Comparison of ENCODE assay signal across 8 mouse cellular contexts in genomic region chr10:94992127-94992526, GRCm38 (mm10). TPM values are rescaled to one million over a fixed set of nuclear protein-coding genes. Genes with fewer than 3 reads are reported as not detected.
DNase-seq lines count a peak whose midpoint lies in the region; ATAC-seq and TF ChIP-seq lines count a peak whose summit lies in the region.

No protein-coding gene starts in this region.

- H3K9ac ChIP-seq in hindbrain, embryonic 15.5 days = no peak overlapping the region

- intact Hi-C loops in left cerebral cortex, adult 2 months (cut with DNase I) = loop anchor here (1.0 to 5.0 kb wide), 6 partner anchors 95 to 484 kb away; partner anchors contain the start of genes Cradd and Socs2

- no peak overlapping the region for H3K27ac ChIP-seq in hindbrain, embryonic 15.5 days (replicated peaks)
- H3K27ac ChIP-seq in left cerebral cortex, adult 2 months = no peak overlapping the region

- no peaks in the 10 kb centered on the region for H3K9me3 ChIP-seq in hindbrain, embryonic 15.5 days
- H3K9me3 ChIP-seq in megakaryocyte, embryonic 14.5 days = peaks cover 15% of the 10 kb centered on the region

- H3K4me2 ChIP-seq in hindbrain, embryonic 15.5 days = peak overlapping the region; percentile 48

- no peaks in the 10 kb centered on the region for H3K36me3 ChIP-seq in hindbrain, embryonic 15.5 days
- no peaks in the 10 kb centered on the region for H3K36me3 ChIP-seq in megakaryocyte, embryonic 14.5 days (replicated peaks; ENCODE audit: low read length)

- peak; percentile 87 for TF ChIP-seq CTCF in left cerebral cortex, adult 2 months (IDR thresholded peaks at IDR 0.05)

- peak; percentile 69 for DNase-seq in T-cell, adult 2 months (ENCODE audit: low spot score)
- peak; percentile 80 to 83 for DNase-seq in cerebellum, postnatal 14 days
- DNase-seq in gastrocnemius, adult 18-20 months (ENCODE audit: low spot score) = peak; percentile 83
- peak; percentile 68 to 79 for DNase-seq in left cerebral cortex, adult 2 months (ENCODE audit: extremely low spot score in 1 of 2, low spot score in 2 of 2)
- peak; percentile 68 to 74 for DNase-seq in right cerebral cortex, adult 2 months (ENCODE audit: low spot score in 2 of 2)
- DNase-seq in urinary bladder, postnatal 14 days (ENCODE audit: low spot score) = peak; percentile 80

- H3K4me1 ChIP-seq in hindbrain, embryonic 15.5 days (replicated peaks) = peaks cover 18% of the 10 kb centered on the region
- H3K4me1 ChIP-seq in megakaryocyte, embryonic 14.5 days = peaks cover 29% of the 10 kb centered on the region

- no peak for ATAC-seq in hindbrain, embryonic 15.5 days (ENCODE audit: low FRiP score, low read depth)

- H3K27me3 ChIP-seq in hindbrain, embryonic 15.5 days = no peaks in the 10 kb centered on the region
- peaks cover 33% of the 10 kb centered on the region for H3K27me3 ChIP-seq in megakaryocyte, embryonic 14.5 days (replicated peaks)

- no peak overlapping the region for H3K4me3 ChIP-seq in hindbrain, embryonic 15.5 days
- H3K4me3 ChIP-seq in left cerebral cortex, adult 2 months = no peak overlapping the region
- H3K4me3 ChIP-seq in megakaryocyte, embryonic 14.5 days (replicated peaks) = peak overlapping the region; percentile 83

- WGBS in hindbrain, embryonic 15.5 days = 6% methylated on average over 9 of the region's 9 CpGs

RNA-seq across cellular contexts. Expression of gene Plxnc1, which starts 47.5 kb away (rescaled TPM):
- under 1 TPM; 0.43 to 0.85 TPM for total RNA-seq in gastrocnemius, adult 18-20 months (2021)
- polyA plus RNA-seq in hindbrain, embryonic 15.5 days (2015; fragmentation: Nextera tagmentation; extraction: Ambion mirVana) = 12.5 and 13.1 TPM in 2 replicates
- 10 to 100 TPM; 46.2 to 49.9 TPM for total RNA-seq in left cerebral cortex, adult 2 months (2021)
- polyA plus RNA-seq in megakaryocyte, embryonic 14.5 days (2012; ENCODE audit: insufficient read depth, low replicate concordance) = 3.7 and 6.1 TPM in 2 replicates

Comparison
In these comparisons a context has a peak if more than half of its experiments do, and no peak if none do; other contexts are left out.
1. RNA of gene Plxnc1, which starts 47.5 kb away (total RNA-seq): 46.2 to 49.9 TPM in left cerebral cortex, adult 2 months; 0.43 to 0.85 TPM in gastrocnemius, adult 18-20 months; every median in the first group is over 10 times any median in the second.
2. Peak in every context shown above with its lines, with median percentiles within 50 percentile points of each other: DNase-seq.